Mouse (Mus musculus) megakaryocyte progenitor cell, adult 5-6 weeks (primary cell): ENCODE results near the gene Ankrd22. TPM values are rescaled to one million over a fixed set of nuclear protein-coding genes. Genes with fewer than 3 reads are reported as not detected.

Experiments
- ATAC-seq: replicated peaks from 2 replicates; pipeline ENCODE4 v1.8.0; 2016; ENCODE audit warnings: mild to moderate bottlenecking, moderate TSS enrichment, inconsistent platforms; ENCODE audit not compliant: poor library complexity
- total RNA-seq, 2 experiments: library from RNA; stranded (forward) in 1 of 2; stranded (reverse) in 1 of 2; fragments of 157-497, 149-512 nt in 1 of 2; fragments of 200-1000 nt in 1 of 2; gene quantifications; 2 replicates each; pipeline versions ENCODE4 v1.2.3 to v1.2.4; 2015 to 2017

Ankrd22 gene
- total RNA-seq, 2 experiments from 2014 or later, result 0.99 to 1.9 TPM

- no peak for ATAC-seq
Measured at GRCm38 (mm10) chr19:34100633-34101032, 65.2 kb downstream of the Ankrd22 start, which contains the start of gene Lipm. Lipm (plus strand) TSS chr19:34100933.

- ATAC-seq, result no peak
Measured at GRCm38 (mm10) chr19:34096228-34096627, 69.6 kb downstream of the Ankrd22 start.

GRCm38 (mm10) chr19:34095381-34095780, 70.5 kb downstream of the Ankrd22 start:
- no peak for ATAC-seq

- no peak for ATAC-seq
Measured at GRCm38 (mm10) chr19:34089011-34089680, 76.7 kb downstream of the Ankrd22 start.

GRCm38 (mm10) chr19:34078130-34078529, 87.7 kb downstream of the Ankrd22 start:
- ATAC-seq, result no peak

- no peak for ATAC-seq
Measured at GRCm38 (mm10) chr19:34074239-34074638, 91.6 kb downstream of the Ankrd22 start.

Other genes starting within 250 kb of the Ankrd22 start
- gene Lipf, start 204.9 kb downstream of the Ankrd22 start, total RNA-seq (2015), result not detected in 2 replicates
- gene Lipf, start 204.9 kb downstream of the Ankrd22 start, total RNA-seq (2017), result not detected in 2 replicates
- gene Lipk, start 157.8 kb downstream of the Ankrd22 start, total RNA-seq (2015), result not detected in 2 replicates
- gene Lipk, start 157.8 kb downstream of the Ankrd22 start, total RNA-seq (2017), result not detected in 2 replicates
- not detected in 2 replicates for gene Lipn, start 98.7 kb downstream of the Ankrd22 start, total RNA-seq (2015)
- gene Lipn, start 98.7 kb downstream of the Ankrd22 start, total RNA-seq (2017), result 1.9 TPM in 1 of 2 replicates, not detected in the other
- gene Lipm, start 65.1 kb downstream of the Ankrd22 start, total RNA-seq (2015), result not detected in 2 replicates
- not detected in 2 replicates for gene Lipm, start 65.1 kb downstream of the Ankrd22 start, total RNA-seq (2017)
- 21.1 and 23.9 TPM in 2 replicates for gene Stambpl1, start 26.2 kb upstream of the Ankrd22 start, total RNA-seq (2015)
- gene Stambpl1, start 26.2 kb upstream of the Ankrd22 start, total RNA-seq (2017), result 14.4 and 17.8 TPM in 2 replicates
- 0.10 and 0.12 TPM in 2 replicates for gene Acta2, start 89.5 kb upstream of the Ankrd22 start, total RNA-seq (2015)
- 0.17 TPM in 1 of 2 replicates, not detected in the other for gene Acta2, start 89.5 kb upstream of the Ankrd22 start, total RNA-seq (2017)
- 1.6 and 4.6 TPM in 2 replicates for gene Fas, start 124.6 kb upstream of the Ankrd22 start, total RNA-seq (2015)
- 1.3 and 2.3 TPM in 2 replicates for gene Fas, start 124.6 kb upstream of the Ankrd22 start, total RNA-seq (2017)